Mouse (Mus musculus) cerebellum, adult 2 months (tissue): ENCODE results near the gene Tsg101.

Experiments used
- CTCF ChIP-seq: fragments of 200-500 bp; IDR thresholded peaks from 2 replicates; pipeline ENCODE4 v1.5.1; 2011; ENCODE audit warnings: low read depth, mild to moderate bottlenecking, control low read depth, low read length, moderate library complexity, borderline replicate concordance; ENCODE audit not compliant: insufficient read depth
- POLR2A ChIP-seq: fragments of 200-500 bp; IDR thresholded peaks from 2 replicates; pipeline ENCODE4 v1.6.1; 2011; ENCODE audit warnings: low read length, control low read depth, borderline replicate concordance; ENCODE audit not compliant: insufficient read depth

GRCm38 (mm10) chr7:46849287-46849686 lies 70.5 kb downstream of the Tsg101 start:
- TF ChIP-seq CTCF, result no peak
- TF ChIP-seq POLR2A, result no peak
